In genomic region chr3:137100627-137101404, GRCm38 (mm10) we compare ENCODE assay signal across 12 mouse cellular contexts.
DNase-seq lines count a peak whose midpoint lies in the region; ATAC-seq and TF ChIP-seq lines count a peak whose summit lies in the region.
"Had no signal": no experiment of that assay in that cellular context is flagged by ENCODE, and none has a peak within 500 bp of the region (broad histone marks: within the 10 kb centered on the region; RNA-seq: fewer than 3 reads in every experiment).

No protein-coding gene starts in this region.

- no peak overlapping the region for H3K9ac ChIP-seq in midbrain, postnatal 0 days (replicated peaks; ENCODE audit: low read length, poor library complexity, severe bottlenecking)
- no peak overlapping the region for H3K9ac ChIP-seq in midbrain, embryonic 13.5 days (replicated peaks)
- H3K9ac ChIP-seq: liver, embryonic 13.5 days had no signal

- no peaks in the 10 kb centered on the region for H3K27me3 ChIP-seq in midbrain, postnatal 0 days (ENCODE audit: insufficient read depth, low read length)
- no peaks in the 10 kb centered on the region for H3K27me3 ChIP-seq in midbrain, embryonic 13.5 days
- H3K27me3 ChIP-seq in hindbrain, embryonic 10.5 days (ENCODE audit: insufficient read depth, poor library complexity, severe bottlenecking) = no peaks in the 10 kb centered on the region
- H3K27me3 ChIP-seq: liver, embryonic 13.5 days had no signal

- no peak overlapping the region for H3K27ac ChIP-seq in midbrain, postnatal 0 days (ENCODE audit: low read depth, low read length)
- no peak overlapping the region for H3K27ac ChIP-seq in midbrain, embryonic 13.5 days
- H3K27ac ChIP-seq in hindbrain, embryonic 10.5 days = no peak overlapping the region
- H3K27ac ChIP-seq: liver, embryonic 13.5 days had no signal

- no peak overlapping the region for H3K4me3 ChIP-seq in midbrain, postnatal 0 days (ENCODE audit: low read depth, low read length)
- no peak overlapping the region for H3K4me3 ChIP-seq in midbrain, embryonic 13.5 days (replicated peaks)
- no peak overlapping the region for H3K4me3 ChIP-seq in hindbrain, embryonic 10.5 days
- H3K4me3 ChIP-seq: erythroblast, embryonic 14.5 days; liver, embryonic 13.5 days had no signal

- no peaks in the 10 kb centered on the region for H3K9me3 ChIP-seq in midbrain, postnatal 0 days (ENCODE audit: low read length)
- H3K9me3 ChIP-seq in midbrain, embryonic 13.5 days = no peaks in the 10 kb centered on the region
- no peaks in the 10 kb centered on the region for H3K9me3 ChIP-seq in hindbrain, embryonic 10.5 days
- H3K9me3 ChIP-seq: liver, embryonic 13.5 days had no signal

- H3K4me1 ChIP-seq in midbrain, postnatal 0 days (ENCODE audit: insufficient read depth, low read length) = no peaks in the 10 kb centered on the region
- H3K4me1 ChIP-seq in midbrain, embryonic 13.5 days (replicated peaks) = no peaks in the 10 kb centered on the region
- H3K4me1 ChIP-seq in hindbrain, embryonic 10.5 days (replicated peaks) = no peaks in the 10 kb centered on the region
- H3K4me1 ChIP-seq: liver, embryonic 13.5 days had no signal

- H3K36me3 ChIP-seq in midbrain, postnatal 0 days (ENCODE audit: insufficient read depth, low read length) = no peaks in the 10 kb centered on the region
- no peaks in the 10 kb centered on the region for H3K36me3 ChIP-seq in midbrain, embryonic 13.5 days
- no peaks in the 10 kb centered on the region for H3K36me3 ChIP-seq in hindbrain, embryonic 10.5 days
- H3K36me3 ChIP-seq: liver, embryonic 13.5 days had no signal

- DNase-seq in midbrain, postnatal 0 days (ENCODE audit: low spot score) = peak; percentile 56
- peak; percentile 63 to 70 for DNase-seq in cerebellum, postnatal 10 days
- DNase-seq in layer of hippocampus, adult 9-11 months = peak; percentile 67
- DNase-seq in right cerebral cortex, postnatal 25 days = peak; percentile 47
- DNase-seq in hindbrain, embryonic 10.5 days (ENCODE audit: low spot score) = no peak
- DNase-seq in lung, postnatal 14 days = no peak
- DNase-seq: heart, adult 18-20 months; kidney, postnatal 14 days; liver, embryonic 13.5 days; thymus, adult 2 months had no signal

- ATAC-seq in midbrain, postnatal 0 days (ENCODE audit: low FRiP score) = no peak
- no peak for ATAC-seq in midbrain, embryonic 13.5 days

- WGBS in midbrain, postnatal 0 days = 51% methylated on average over 4 of the region's 4 CpGs
- 71% methylated on average over 4 of the region's 4 CpGs for WGBS in midbrain, embryonic 13.5 days
- 64% methylated on average over 4 of the region's 4 CpGs for WGBS in hindbrain, embryonic 10.5 days

- H3K4me2 ChIP-seq in midbrain, postnatal 0 days (ENCODE audit: low read depth, low read length, poor library complexity, severe bottlenecking) = no peak overlapping the region
- H3K4me2 ChIP-seq in midbrain, embryonic 13.5 days (replicated peaks) = no peak overlapping the region
- H3K4me2 ChIP-seq: liver, embryonic 13.5 days had no signal

- TF ChIP-seq CTCF in midbrain, postnatal 0 days (IDR thresholded peaks at IDR 0.05) = peak; percentile 43

Comparison
In these comparisons a context has a peak if more than half of its experiments do, and no peak if none do; other contexts are left out.
1. DNase-seq: peak in midbrain, postnatal 0 days (single experiment), cerebellum, postnatal 10 days (2 of 2), layer of hippocampus, adult 9-11 months (single experiment) and right cerebral cortex, postnatal 25 days (single experiment); none in hindbrain, embryonic 10.5 days (single experiment) and lung, postnatal 14 days (single experiment).